Mouse (Mus musculus) splenic B cell, adult 2 months (primary cell): Measurements from ENCODE around the gene Uvssa.
"Not testable (repeated sequence)": the region's sequence is repeated elsewhere in the genome, so short reads cannot be mapped to it uniquely, and the experiment has no call there.

Experiments used
- DNase-seq: peaks from one replicate; pipeline ENCODE4 v3.0.0-alpha.2; 2011; ENCODE audit warnings: low read depth, low spot score
- H3K27me3 ChIP-seq: 2 replicates; pipeline ENCODE4 v1.6.1; 2012; ENCODE audit warnings: mild to moderate bottlenecking, low read length, moderate library complexity, mixed read lengths; ENCODE audit not compliant: control insufficient read depth, poor library complexity, insufficient read depth, severe bottlenecking
- H3K36me3 ChIP-seq: 2 replicates; pipeline ENCODE4 v1.6.1; 2012; ENCODE audit warnings: mild to moderate bottlenecking, low read length, moderate library complexity, mixed read lengths; ENCODE audit not compliant: control insufficient read depth, poor library complexity, insufficient read depth, severe bottlenecking

Gene Uvssa

DNA sequence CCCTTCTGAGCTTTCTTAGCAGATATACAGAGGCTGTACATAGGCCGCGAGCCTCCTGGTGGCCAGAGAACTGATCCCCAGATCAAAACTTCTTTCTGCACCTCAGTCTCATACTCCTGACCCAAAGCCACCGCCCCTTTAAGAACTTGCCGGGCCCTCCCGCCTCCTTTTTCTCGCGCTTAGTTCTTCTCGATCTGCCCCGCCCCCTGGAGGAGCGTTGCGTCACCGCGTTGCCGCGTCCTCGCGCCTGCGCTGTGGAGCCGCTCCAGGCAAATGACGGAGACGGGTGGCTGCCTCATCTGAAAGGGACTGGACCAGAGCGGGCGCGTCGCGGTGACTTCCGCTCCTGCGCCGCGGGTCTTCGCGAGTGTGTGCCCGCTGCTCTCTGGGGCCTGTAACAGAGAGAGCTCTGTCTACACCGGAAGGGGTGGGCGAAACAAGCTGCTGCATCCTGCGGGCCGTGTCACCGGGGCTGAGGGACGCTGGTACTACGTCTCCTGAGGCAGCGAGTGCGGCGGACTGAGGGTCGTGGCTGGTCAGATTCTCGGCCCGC, at the start of gene Uvssa:
TSS of gene Uvssa (plus strand) at position 248 of the 553 bp plus-strand sequence.
- DNase-seq = peak; percentile 100
- H3K36me3 ChIP-seq = peaks cover 5% of the 10 kb centered on the region
- H3K27me3 ChIP-seq = no peaks in the 10 kb centered on the region

DNA sequence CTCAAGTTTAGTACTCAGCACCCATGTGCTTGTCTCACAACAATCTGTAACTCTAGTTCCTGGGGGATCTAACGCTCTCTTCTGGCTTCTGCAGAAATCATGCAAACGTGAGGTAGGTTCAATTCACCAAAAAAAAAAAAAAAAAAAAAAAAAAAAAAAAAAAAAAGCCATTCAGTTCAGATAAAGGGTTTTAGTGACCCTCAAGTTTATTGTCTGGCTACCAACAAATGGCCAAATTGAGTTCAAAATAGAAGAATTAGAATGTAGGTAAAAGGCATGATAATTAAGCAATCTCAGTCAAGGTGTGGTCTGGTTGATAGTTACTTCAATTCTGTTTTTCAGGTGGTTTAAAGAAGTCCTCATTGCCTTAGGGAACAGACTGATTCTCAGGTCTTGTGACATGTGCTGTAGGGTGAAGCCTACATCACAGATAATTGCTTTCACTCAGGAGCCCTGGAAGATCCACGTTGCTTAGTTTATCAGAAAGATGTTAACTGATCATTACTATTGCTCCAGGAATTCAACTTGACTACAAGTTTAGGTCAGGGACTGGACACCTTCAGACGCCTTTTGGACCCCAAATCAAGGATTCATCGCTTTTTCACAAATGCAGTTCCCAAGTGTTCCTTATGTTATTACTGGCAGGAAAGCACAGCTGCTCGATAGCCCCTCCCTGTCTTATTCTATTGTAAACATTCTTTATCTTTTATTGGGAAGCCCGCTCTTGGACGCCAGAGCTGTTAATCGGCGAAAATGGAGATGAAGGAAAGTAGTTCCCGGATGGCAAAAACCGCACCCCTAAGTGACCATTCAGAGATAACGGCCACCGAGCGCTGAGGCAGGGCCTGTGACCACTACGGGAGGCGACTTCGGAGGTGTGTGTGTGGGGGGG, 43.7 kb upstream of the Uvssa start:
- no peaks in the 10 kb centered on the region for H3K36me3 ChIP-seq
- DNase-seq = peak; percentile 13
- H3K27me3 ChIP-seq = no peaks in the 10 kb centered on the region

DNA sequence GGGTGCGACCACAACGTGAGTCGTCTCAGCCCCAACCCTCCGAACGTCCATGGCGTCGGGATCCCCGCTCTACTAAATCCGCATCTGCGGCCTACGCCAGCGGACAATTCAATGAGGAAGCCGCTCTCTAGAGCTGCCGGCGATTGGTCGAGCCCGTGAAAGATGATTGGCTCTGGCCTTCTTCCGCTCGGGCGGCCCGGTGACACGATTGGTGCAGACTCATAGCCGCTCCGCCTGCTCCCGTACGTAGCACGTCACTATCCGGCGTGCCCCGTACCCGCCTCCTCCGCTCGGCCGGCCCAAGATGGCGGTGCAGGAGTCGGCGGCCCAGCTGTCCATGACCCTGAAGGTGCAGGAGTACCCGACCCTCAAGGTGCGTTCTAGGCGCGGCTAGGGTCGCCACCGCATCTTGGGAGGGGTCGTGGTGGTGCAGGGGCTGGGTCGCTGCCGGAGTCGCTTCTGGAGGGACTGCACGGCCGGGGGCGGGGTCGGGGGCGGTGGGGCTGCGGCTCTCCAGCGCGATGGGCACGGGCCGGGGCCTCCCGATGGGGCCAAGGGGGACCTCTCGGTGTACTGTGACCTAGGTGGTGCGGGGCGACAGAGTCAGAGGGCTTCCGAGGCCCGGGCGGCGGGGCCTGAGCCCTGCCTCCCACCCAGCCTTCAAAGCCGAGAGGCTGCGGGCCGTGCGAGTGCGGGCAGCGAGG, 42.9 kb upstream of the Uvssa start, which contains the start of gene Maea:
TSS of gene Maea (plus strand) at position 237 of the 704 bp plus-strand sequence.
- peak; percentile 97 for DNase-seq
- Histone ChIP-seq H3K27me3 (no peaks in the 10 kb centered on the region), H3K36me3 (no peaks in the 10 kb centered on the region)

DNA sequence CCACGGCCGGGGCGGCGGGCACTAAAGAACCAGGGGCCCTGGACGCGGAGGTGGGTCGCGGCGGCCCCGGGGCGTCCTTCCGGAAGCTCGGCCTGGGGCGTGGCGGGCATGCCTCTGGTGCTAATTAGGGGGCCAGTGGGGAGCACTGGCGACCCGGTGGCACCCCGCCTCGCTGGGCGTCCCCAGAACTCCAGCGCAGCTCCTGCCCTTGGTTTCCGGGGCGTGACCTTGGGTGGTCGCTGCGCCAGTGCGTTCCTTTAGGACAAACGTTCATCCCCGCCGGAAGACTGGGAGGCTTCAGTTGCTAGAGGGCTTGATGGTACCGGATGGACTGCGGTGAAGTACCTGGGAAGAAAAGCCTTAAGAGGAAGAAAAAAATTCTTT, 42.4 kb upstream of the Uvssa start:
- H3K27me3 ChIP-seq = no peaks in the 10 kb centered on the region
- peak; percentile 24 for DNase-seq

DNA sequence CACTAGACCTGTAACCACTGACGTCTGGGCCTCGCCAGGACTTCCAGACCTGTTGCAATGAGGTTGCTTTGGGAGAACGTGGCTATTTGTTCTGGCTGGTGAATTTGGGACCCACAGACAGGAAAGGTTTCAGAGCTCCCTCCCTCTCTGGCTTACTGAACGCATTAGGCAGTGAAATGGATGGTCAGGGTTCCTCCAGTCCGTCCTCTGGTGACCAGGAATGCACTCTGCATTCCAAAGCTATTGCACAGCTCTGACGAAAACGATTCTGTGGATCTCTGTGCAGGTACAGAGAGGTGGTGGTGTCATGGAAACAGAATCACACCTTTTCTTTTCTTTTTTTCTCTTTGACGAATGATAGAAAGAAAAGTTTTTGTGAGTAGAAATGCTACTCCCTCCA, 41.1 kb upstream of the Uvssa start:
- no peaks in the 10 kb centered on the region for H3K36me3 ChIP-seq
- H3K27me3 ChIP-seq = no peaks in the 10 kb centered on the region
- DNase-seq = no peak

More for the DNA sequence above, 42.4 kb upstream of the Uvssa start:
- H3K36me3 ChIP-seq = no peaks in the 10 kb centered on the region

DNA sequence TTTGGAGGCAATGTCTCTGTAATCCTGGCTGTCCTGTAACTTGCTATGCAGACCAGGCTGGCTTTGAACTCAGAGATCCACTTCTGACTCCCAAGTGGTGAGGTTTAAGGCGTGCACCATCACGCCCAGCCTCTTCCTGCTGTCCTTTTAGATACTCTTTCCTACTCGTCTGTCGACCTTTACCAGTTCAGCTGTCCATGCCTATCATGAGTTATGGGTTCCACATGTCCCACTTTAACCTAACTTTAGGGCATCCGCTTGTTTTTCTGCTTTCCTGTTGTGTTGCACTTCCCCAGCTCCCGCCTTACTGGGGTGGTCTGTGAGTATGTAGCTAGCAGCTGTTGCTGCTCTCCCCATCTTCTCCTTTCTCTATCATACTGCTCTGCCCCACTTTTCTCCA, 37.2 kb upstream of the Uvssa start:
- H3K36me3 ChIP-seq = no peaks in the 10 kb centered on the region; the same call in 1 of the 2 replicates
- no peaks in the 10 kb centered on the region for H3K27me3 ChIP-seq
- DNase-seq = no peak

DNA sequence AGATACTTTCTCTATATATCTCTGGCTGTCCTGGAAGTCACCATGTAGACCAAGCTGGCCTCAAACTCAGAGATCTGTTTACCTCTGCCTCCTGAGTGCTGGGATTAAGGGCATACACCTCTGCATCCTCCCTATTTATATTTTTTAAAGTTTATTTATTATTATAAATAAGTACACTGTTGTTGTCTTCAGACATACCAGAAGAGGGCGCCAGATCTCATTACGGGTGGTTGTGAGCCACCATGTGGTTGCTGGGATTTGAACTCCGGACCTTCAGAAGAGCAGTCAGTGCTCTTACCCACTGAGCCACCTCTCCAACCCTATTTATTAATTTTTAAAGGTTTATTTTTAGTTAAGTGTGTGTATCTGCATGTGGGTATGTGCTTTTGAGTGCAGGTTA, 36.1 kb upstream of the Uvssa start:
- H3K36me3 ChIP-seq, H3K27me3 ChIP-seq: not testable (repeated sequence)
- peak; percentile 34 for DNase-seq

DNA sequence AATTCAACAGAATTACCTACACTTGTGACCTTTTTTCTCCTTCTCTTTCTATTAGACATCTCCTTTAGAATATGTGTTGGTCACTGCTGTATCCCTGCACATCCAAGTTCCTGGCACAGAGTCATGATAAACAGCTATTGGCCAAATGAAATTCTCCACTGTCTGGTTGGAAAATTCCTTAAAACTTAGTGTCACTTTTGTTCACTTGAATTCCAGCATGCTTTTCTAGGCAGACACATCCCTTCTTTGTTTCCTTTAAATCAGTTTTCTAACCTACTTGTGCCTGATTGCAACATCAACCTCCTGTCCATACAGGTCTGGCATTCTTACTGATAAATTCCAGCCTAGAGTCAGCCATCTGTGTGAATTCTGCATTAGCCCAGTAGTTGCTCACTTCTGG, 35.5 kb upstream of the Uvssa start:
- Histone ChIP-seq H3K27me3 (no peaks in the 10 kb centered on the region), H3K36me3 (no peaks in the 10 kb centered on the region; the same call in 1 of the 2 replicates)
- no peak for DNase-seq

DNA sequence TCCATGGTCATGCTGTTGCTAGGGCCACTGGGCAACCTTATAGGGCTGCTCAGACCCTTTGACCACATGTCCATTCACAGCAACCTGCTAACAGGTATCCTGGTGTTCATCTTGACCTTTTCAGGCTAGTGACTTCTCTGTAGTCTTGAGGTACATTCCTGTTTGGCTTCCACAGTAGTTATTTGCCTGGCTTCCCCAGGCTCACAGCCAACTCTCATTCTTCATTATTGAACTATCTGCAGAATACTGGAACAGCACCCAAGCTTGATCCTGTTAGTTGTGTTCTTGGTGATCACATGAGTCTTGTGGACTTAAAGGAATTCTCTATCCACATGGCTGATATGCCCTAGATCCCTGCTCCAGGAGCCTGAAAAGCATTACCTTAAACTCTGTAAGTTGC, 34.8 kb upstream of the Uvssa start:
- no peak for DNase-seq
- Histone ChIP-seq H3K36me3 (no peaks in the 10 kb centered on the region; the same call in 1 of the 2 replicates), H3K27me3 (no peaks in the 10 kb centered on the region)

DNA sequence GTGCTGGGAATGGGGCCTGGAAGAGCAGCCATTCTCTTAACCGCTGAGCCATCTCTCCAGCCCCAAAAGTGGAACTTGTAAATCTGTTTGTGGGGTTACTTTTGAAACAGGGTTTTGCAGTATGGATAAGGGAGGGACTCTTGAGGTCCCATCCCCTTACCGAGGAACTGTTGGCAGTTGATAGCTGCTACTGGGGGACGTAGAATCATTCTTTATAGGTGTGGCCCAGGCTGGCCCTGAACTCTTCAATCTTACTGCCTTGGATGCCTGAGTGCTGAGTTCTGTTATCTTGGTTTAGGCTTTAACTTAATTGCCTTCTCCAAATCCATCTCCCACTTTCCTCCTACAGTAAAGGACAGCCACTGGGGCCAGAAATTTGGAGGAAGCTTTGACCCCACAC, 34.3 kb upstream of the Uvssa start:
- H3K36me3 ChIP-seq = no peaks in the 10 kb centered on the region; the same call in 1 of the 2 replicates
- no peak for DNase-seq
- no peaks in the 10 kb centered on the region for H3K27me3 ChIP-seq

DNA sequence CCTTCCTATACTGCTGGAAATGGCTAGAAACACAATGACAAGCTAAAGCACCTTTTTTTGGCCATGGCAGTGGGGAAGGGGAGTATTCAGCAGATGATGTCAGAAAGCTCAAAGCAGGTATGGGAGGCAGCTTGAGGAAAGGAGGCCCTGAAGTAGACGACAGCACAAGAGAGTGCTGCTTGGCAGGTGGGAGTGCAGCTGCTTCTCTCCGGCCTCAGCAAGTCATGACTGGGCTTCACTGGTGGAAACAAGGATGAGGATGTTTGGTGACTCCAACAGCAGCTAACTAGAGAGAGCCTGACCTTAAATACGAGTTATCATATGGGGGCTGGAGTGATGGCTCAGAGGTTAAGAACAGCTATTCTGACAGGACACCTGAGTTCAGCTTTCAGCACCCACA, 30.7 kb upstream of the Uvssa start:
- Histone ChIP-seq H3K27me3 (no peaks in the 10 kb centered on the region), H3K36me3 (no peaks in the 10 kb centered on the region; the same call in 1 of the 2 replicates)
- DNase-seq = no peak

DNA sequence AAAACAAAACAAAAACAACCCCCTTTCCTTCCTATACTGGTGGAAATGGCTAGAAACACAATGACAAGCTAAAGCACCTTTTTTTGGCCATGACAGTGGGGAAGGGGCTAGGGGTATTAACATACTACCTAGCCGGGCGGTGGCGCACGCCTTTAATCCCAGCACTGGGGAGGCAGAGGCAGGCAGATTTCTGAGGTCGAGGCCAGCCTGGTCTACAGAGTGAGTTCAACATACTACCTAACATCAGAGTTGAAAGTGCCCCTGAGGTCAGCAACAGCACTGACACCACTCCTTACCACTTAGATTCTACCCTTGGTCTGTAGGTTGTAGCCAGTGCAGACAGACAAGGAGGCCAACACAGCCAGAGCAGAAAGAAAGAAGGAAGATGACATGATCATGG, 29.1 kb upstream of the Uvssa start:
- H3K36me3 ChIP-seq = no peaks in the 10 kb centered on the region
- no peak for DNase-seq
- H3K27me3 ChIP-seq = no peaks in the 10 kb centered on the region

DNA sequence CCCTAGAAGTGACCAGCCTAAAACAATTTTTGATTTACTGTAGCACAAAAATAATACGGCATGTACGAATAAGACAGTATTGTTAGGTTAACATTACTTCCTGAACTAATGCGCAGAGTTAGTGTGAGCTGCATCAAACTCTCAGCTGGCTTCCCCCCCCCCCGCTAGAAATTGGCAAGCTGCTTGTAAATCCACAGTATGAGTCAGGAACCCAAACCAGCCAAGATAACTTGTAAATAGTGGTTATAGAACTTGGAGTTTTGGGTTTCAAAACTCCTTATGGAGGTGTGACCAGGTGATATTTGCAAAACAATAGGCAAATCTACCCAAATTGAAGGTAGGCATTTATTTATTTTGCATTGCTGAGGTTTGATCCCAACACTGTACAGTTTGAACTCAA, 28.6 kb upstream of the Uvssa start:
- no peaks in the 10 kb centered on the region for H3K27me3 ChIP-seq
- H3K36me3 ChIP-seq = no peaks in the 10 kb centered on the region
- DNase-seq = no peak

DNA sequence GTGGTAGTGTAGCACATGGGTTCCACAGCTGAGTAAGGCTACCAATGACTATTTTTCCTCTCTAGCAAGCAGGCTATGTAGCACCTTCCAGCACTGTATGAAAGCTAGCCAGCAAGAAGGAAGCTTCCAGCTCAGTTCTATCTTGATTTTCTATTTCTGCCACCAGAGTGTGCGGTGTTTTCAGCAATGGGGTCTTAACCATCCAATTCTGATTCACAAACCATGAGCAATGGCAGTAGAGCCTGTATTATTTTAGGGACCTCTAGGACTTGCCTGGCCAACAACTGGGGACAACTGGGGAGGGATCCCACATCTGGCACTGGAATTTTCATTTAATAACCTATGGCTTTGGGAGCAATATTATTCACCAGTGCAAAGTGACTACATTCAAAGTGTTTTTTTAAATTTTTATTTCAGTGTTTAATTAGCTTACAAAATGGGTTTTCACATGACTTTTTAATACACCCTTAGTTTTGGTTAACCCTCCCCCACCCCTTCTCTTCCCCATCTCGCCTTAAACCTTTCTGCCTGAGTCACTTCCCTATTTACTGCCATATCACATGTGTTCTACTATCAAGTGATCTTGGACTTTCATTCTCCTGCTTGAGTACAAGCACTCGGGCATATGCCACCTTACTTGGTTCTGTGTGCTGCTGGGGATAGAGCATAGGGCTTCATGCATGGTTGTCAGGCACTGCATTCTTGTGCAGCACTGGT, 26.6 kb upstream of the Uvssa start:
- Histone ChIP-seq H3K27me3 (no peaks in the 10 kb centered on the region), H3K36me3 (no peaks in the 10 kb centered on the region)
- peak; percentile 75 for DNase-seq
